Mouse (Mus musculus) T-helper 1 cell (primary cell): ENCODE data around the gene Whamm.

Experiments used
- in situ Hi-C: fragments of 300-600 bp; cut with MboI, MseI; formaldehyde crosslinking; loops from one replicate; pipeline ENCODE4 v1.15.1; 2025; ENCODE audit warnings: high pct_unique_total_duplicates

Gene Whamm

GRCm38 (mm10) chr7:81597660-81598059 lies 26.6 kb downstream of the Whamm start:
- in situ Hi-C loops = no loop called here

DNA sequence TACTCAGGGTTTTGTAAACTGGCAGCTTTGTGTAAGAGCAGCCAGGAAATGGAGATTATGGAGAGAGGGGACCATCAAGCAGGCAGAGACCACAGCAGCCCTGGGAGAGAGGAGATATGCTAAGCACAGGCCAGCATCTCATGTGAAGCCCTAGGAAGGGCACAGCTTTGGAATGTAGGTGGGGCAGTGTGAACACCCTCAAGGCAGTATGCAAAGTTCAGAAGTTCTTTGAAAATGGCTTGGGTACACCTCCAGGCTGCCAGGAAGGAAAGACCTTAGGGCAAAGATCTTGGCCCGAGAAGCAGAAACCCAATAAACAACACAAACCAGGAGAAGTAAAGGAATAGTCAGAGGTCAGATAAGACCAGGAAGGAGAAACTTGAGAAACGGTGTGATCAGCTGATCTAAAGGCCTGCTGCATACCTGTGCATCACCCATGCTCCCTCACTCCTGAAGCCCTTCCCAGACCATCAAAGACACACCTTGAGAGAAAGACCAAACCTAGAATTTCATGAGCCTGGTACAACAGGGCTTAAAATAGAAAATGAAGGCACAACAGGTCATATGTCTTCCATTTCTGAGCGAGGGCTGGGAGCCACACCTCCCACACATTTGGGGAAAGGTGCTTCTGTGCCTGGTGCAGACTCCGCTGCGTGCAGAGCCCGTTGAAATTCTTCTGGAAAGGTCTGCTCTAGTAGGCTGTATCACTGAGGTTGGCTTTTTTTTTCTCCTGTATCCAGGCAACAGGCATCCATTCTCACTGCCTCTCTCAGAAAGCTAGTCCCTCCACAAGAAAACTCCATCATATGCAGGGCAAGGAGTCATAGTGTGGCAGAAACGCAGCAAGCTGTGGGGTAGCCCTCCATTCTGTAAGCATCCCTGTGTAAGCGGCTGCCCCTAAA lies 28.6 kb downstream of the Whamm start:
- in situ Hi-C loops = no loop called here

DNA sequence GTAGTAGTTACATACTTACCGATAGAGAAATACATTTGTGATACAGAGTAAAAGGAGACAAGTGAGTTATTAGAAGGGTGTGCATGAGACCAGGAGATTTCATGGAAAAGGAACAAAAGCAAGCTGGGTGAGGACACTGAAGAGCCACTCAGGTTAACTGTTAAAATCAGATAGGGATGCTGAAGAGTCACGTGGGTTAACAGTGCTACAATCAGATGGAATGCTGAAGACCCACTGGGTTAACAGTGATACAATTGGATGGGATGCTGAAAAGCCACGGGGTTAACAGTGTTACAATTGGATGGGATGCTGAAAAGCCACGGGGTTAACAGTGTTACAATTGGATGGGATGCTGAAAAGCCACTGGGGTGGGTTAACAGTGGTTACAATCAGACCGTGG lies 33.9 kb downstream of the Whamm start:
- in situ Hi-C loops = no loop called here

DNA sequence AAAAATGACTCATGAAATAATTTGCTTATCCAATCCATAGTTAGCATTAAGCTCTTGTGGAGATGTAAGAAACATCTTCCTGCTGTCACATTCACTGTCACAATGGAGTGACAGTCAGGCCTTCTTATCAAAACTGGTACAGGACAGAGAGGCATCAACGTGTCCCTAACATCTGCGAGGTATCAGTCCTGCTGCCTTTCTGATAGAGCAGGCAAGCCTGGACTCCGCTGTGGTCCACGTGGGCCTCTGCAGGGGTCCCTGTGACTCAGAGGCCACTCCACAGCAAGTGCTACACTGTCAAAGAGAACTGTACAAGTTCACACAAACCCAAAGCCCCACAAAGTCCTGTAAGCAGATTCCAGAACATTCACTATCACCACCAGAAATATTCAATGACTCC lies 34.4 kb downstream of the Whamm start:
- in situ Hi-C loops = no loop called here

DNA sequence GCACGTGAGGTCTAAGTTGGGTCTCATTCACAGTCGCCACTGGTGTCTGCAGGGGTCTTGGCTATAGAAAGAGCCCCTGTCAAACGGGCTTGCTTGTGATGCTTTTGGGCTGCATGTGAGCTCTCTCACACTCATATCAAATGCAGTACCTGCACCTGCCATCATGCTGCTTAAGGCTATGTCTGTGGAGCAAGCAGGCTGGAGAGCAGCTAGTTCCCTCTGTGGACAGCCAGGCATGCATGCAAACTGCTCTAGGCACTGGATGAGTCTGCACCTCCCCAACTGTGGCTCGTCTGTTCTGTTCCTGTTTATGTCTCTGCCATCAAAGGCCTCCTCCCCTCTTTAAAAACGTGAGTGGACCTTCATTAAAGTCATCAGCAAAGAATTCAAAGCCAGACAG lies 35.4 kb downstream of the Whamm start:
- in situ Hi-C loops = no loop called here

DNA sequence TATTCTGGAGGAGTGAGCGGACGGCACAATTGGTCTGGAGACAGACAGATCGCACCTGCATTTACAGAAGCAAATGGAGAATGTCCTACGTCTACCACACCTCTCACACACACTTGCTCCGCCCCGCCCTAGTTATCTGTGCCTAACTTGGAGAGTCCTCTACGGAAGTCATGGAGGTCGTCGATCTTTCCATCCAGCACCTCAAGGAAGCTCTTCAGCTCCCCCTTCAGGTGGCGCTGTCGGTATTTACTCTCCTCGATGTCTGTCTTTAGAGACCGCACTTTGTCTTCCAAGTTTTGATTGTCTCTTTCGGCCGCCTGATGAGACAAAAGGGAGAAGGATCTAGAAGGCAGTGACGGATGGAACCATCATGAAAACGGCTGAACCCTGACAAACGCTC lies 39.1 kb downstream of the Whamm start:
- in situ Hi-C loops = no loop called here

DNA sequence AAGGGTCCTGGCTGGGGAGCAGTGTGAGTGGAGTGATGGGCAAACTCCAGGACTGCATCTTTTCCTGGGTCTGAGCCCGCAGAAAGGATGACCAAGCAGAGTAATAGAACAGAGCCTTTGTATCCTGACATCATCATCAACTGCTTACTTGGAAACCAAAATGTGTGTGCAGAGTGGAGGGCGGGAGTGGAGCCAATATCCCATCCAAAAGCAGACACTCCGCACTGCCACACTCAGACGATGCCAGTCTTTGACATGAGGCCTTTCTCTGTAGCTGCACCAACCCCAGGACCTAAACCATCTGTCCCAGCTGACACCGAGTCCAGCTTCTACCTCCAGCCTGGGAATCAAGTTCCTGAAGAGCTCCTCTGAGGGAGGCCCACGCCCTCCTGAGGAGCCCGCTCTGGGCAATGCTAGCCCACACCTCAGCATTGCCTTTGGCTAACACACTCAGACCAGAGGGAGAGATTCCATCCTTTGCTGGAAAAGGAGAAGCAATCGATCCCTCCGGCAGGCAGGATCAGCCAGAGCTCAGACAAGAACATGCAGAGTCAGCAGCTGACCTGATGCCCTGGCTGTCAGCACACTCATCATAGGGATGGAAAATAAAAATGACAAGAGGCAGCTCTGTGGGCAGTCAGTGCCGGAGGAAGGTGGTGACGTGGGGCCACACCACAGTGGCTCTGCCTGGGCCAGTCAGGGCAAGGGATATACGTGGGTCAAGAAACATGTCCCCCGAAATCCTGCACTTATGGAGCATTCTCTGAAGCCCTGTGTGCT lies 42.0 kb downstream of the Whamm start:
- in situ Hi-C loops = no loop called here

- in situ Hi-C loops = no loop called here
Observed at GRCm38 (mm10) chr7:81615031-81615430, 44.0 kb downstream of the Whamm start.

GRCm38 (mm10) chr7:81622793-81623192 lies 51.7 kb downstream of the Whamm start:
- in situ Hi-C loops = no loop called here

- in situ Hi-C loops = no loop called here
Observed at GRCm38 (mm10) chr7:81623767-81624166, 52.7 kb downstream of the Whamm start.

- in situ Hi-C loops = no loop called here
Observed at GRCm38 (mm10) chr7:81626460-81626859, 55.4 kb downstream of the Whamm start.

DNA sequence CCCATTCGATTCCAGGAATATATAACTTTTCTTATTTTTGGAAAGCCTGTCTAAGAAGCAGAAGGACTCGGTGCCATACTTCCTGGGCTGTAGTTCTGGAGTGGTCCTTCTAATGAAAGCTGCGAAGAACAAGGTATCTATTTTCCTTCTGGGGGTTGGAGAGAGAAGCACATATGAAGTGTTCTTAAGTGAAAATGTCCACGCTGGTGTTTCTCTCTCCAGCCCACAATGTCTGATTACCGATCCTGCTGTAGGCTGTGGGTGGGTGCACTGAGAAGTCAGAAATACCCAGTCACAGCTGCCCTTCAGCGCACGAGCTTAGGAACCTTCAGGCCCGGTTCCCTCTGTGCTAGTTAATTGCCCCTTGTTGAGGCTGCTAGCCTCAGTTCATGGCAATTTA lies 60.2 kb downstream of the Whamm start:
- in situ Hi-C loops = loop anchor here (5.0 kb wide), 1 partner anchor 79 kb away; no protein-coding TSS in a partner anchor

DNA sequence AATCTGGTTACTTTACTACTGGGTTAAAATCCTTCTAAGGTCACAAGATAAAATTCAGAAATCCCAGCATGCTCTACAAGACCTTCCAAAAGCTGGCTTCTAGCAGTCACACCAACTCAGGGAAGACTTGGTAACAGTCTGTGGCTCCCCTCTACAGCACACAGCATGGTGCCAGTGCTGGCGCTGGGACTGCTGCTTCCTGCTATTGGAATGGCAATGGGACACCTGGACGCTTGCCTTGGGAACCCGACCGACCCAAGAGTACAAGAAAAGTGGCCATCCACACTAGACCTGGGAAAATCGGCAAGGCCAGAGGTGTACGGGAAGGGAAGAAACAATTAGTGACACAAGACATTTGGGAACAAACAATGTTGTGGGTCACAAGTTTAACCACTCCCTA lies 61.5 kb downstream of the Whamm start:
- in situ Hi-C loops = loop anchor here (5.0 kb wide), 1 partner anchor 80 kb away; no protein-coding TSS in a partner anchor

GRCm38 (mm10) chr7:81641101-81641500 lies 70.0 kb downstream of the Whamm start:
- in situ Hi-C loops = loop anchor here (5.0 kb wide), 1 partner anchor 76 kb away; no protein-coding TSS in a partner anchor

- in situ Hi-C loops = loop anchor here (5.0 kb wide), 1 partner anchor 73 kb away; no protein-coding TSS in a partner anchor
Observed at GRCm38 (mm10) chr7:81644551-81645235, 73.6 kb downstream of the Whamm start.
